Mouse (Mus musculus): ENCODE measurements around the gene Esr2. TPM values are rescaled to one million over a fixed set of nuclear protein-coding genes. Genes with fewer than 3 reads are reported as not detected.

Esr2 gene
- total and polyA plus RNA-seq, 2 experiments: not detected

GRCm38 (mm10) chr12:76085956-76086905 lies 90.8 kb downstream of the Esr2 start:
- no peak for DNase-seq (ENCODE audit: extremely low read depth, low read depth, low spot score)
- Histone ChIP-seq H3K27me3 (ENCODE audit: control insufficient read depth, insufficient read depth, low read length) (no peaks in the 10 kb centered on the region), H3K4me1 (ENCODE audit: control insufficient read depth, insufficient read depth, low read length) (no peaks in the 10 kb centered on the region), H3K36me3 (ENCODE audit: control insufficient read depth, insufficient read depth, low read length) (peaks cover 8% of the 10 kb centered on the region), H3K4me3 (ENCODE audit: insufficient read depth, low read depth, low read length) (no peak overlapping the region), H3K79me2 (ENCODE audit: control insufficient read depth, insufficient read depth, low read length) (no peaks in the 10 kb centered on the region), H3K9ac (ENCODE audit: low read depth, low read length) (no peak overlapping the region), H3K27ac (replicated peaks; ENCODE audit: insufficient read depth, low read depth, low read length) (no peak overlapping the region)
- no peak for TF ChIP-seq POLR2A (IDR thresholded peaks at IDR 0.05; ENCODE audit: extremely low read depth, insufficient read depth, low read length)
- no peak for TF ChIP-seq CTCF (IDR thresholded peaks at IDR 0.05; ENCODE audit: low read depth, low read length)
- WGBS: 88% methylated on average over 15 of the region's 15 CpGs

GRCm38 (mm10) chr12:76085066-76085465 lies 92.0 kb downstream of the Esr2 start:
- H3K27ac ChIP-seq (replicated peaks; ENCODE audit: insufficient read depth, low read depth, low read length): no peak overlapping the region
- DNase-seq (ENCODE audit: extremely low read depth, low read depth, low spot score): no peak
- no peak overlapping the region for H3K4me3 ChIP-seq (ENCODE audit: insufficient read depth, low read depth, low read length)
- no peaks in the 10 kb centered on the region for H3K27me3 ChIP-seq (ENCODE audit: control insufficient read depth, insufficient read depth, low read length)
- peaks cover 4% of the 10 kb centered on the region for H3K36me3 ChIP-seq (ENCODE audit: control insufficient read depth, insufficient read depth, low read length)
- no peaks in the 10 kb centered on the region for H3K79me2 ChIP-seq (ENCODE audit: control insufficient read depth, insufficient read depth, low read length)
- TF ChIP-seq POLR2A (IDR thresholded peaks at IDR 0.05; ENCODE audit: extremely low read depth, insufficient read depth, low read length) (no peak), CTCF (IDR thresholded peaks at IDR 0.05; ENCODE audit: low read depth, low read length) (no peak)
- H3K9ac ChIP-seq (ENCODE audit: low read depth, low read length): no peak overlapping the region
- H3K4me1 ChIP-seq (ENCODE audit: control insufficient read depth, insufficient read depth, low read length): no peaks in the 10 kb centered on the region
- 86% methylated on average over 9 of the region's 9 CpGs for WGBS

- H3K27me3 ChIP-seq (ENCODE audit: control insufficient read depth, insufficient read depth, low read length): no peaks in the 10 kb centered on the region
- TF ChIP-seq POLR2A (IDR thresholded peaks at IDR 0.05; ENCODE audit: extremely low read depth, insufficient read depth, low read length) (no peak), CTCF (IDR thresholded peaks at IDR 0.05; ENCODE audit: low read depth, low read length) (no peak)
- H3K79me2 ChIP-seq (ENCODE audit: control insufficient read depth, insufficient read depth, low read length): no peaks in the 10 kb centered on the region
- no peak overlapping the region for H3K4me3 ChIP-seq (ENCODE audit: insufficient read depth, low read depth, low read length)
- H3K9ac ChIP-seq (ENCODE audit: low read depth, low read length): no peak overlapping the region
- 63% methylated on average over 22 of the region's 22 CpGs for WGBS
- H3K27ac ChIP-seq (replicated peaks; ENCODE audit: insufficient read depth, low read depth, low read length): no peak overlapping the region
- H3K36me3 ChIP-seq (ENCODE audit: control insufficient read depth, insufficient read depth, low read length): peaks cover 4% of the 10 kb centered on the region
- DNase-seq (ENCODE audit: extremely low read depth, low read depth, low spot score): no peak
- H3K4me1 ChIP-seq (ENCODE audit: control insufficient read depth, insufficient read depth, low read length): no peaks in the 10 kb centered on the region
These were observed 95.4 kb downstream of the Esr2 start for GRCm38 (mm10) chr12:76081557-76082211.

GRCm38 (mm10) chr12:76080876-76081556 lies 96.0 kb downstream of the Esr2 start:
- H3K4me3 ChIP-seq (ENCODE audit: insufficient read depth, low read depth, low read length): no peak overlapping the region
- H3K36me3 ChIP-seq (ENCODE audit: control insufficient read depth, insufficient read depth, low read length): peaks cover 4% of the 10 kb centered on the region
- no peak overlapping the region for H3K9ac ChIP-seq (ENCODE audit: low read depth, low read length)
- TF ChIP-seq CTCF (IDR thresholded peaks at IDR 0.05; ENCODE audit: low read depth, low read length): no peak
- TF ChIP-seq POLR2A (IDR thresholded peaks at IDR 0.05; ENCODE audit: extremely low read depth, insufficient read depth, low read length): no peak
- no peaks in the 10 kb centered on the region for H3K79me2 ChIP-seq (ENCODE audit: control insufficient read depth, insufficient read depth, low read length)
- H3K27me3 ChIP-seq (ENCODE audit: control insufficient read depth, insufficient read depth, low read length): no peaks in the 10 kb centered on the region
- H3K4me1 ChIP-seq (ENCODE audit: control insufficient read depth, insufficient read depth, low read length): no peaks in the 10 kb centered on the region
- H3K27ac ChIP-seq (replicated peaks; ENCODE audit: insufficient read depth, low read depth, low read length): no peak overlapping the region
- no peak for DNase-seq (ENCODE audit: extremely low read depth, low read depth, low spot score)
- 68% methylated on average over 14 of the region's 14 CpGs for WGBS

GRCm38 (mm10) chr12:76073981-76074380 lies 103.1 kb downstream of the Esr2 start:
- Histone ChIP-seq H3K9ac (ENCODE audit: low read depth, low read length) (no peak overlapping the region), H3K79me2 (ENCODE audit: control insufficient read depth, insufficient read depth, low read length) (no peaks in the 10 kb centered on the region; the same call in 1 of the 2 replicates), H3K27ac (replicated peaks; ENCODE audit: insufficient read depth, low read depth, low read length) (no peak overlapping the region), H3K36me3 (ENCODE audit: control insufficient read depth, insufficient read depth, low read length) (peaks cover 22% of the 10 kb centered on the region), H3K4me1 (ENCODE audit: control insufficient read depth, insufficient read depth, low read length) (no peaks in the 10 kb centered on the region), H3K4me3 (ENCODE audit: insufficient read depth, low read depth, low read length) (no peak overlapping the region), H3K27me3 (ENCODE audit: control insufficient read depth, insufficient read depth, low read length) (no peaks in the 10 kb centered on the region)
- WGBS: 90% methylated on average over 7 of the region's 7 CpGs
- DNase-seq (ENCODE audit: extremely low read depth, low read depth, low spot score): no peak
- TF ChIP-seq CTCF (IDR thresholded peaks at IDR 0.05; ENCODE audit: low read depth, low read length): no peak
- TF ChIP-seq POLR2A (IDR thresholded peaks at IDR 0.05; ENCODE audit: extremely low read depth, insufficient read depth, low read length): no peak
